Mouse (Mus musculus) MEL (cell line): ENCODE results near the gene Ccdc105.

Source experiments
- CTCF ChIP-seq, 3 experiments: IDR thresholded peaks in 2 of 3; conservative IDR thresholded peaks in 1 of 3; 2 replicates each; pipeline ENCODE4 v1.5.1; 2011 to 2012; ENCODE audit warnings: low read length in 3 of 3, low read depth in 2 of 3, mild to moderate bottlenecking in 2 of 3, improper control_type of control experiment in 1 of 3, inconsistent platforms in 1 of 3, mixed read lengths in 1 of 3, moderate library complexity in 1 of 3; ENCODE audit not compliant: control insufficient read depth in 1 of 3, insufficient read depth in 1 of 3, poor library complexity in 1 of 3, severe bottlenecking in 1 of 3
- EP300 ChIP-seq, 2 experiments: IDR thresholded peaks; 2 replicates each; pipeline ENCODE4 v1.6.1; 2011; ENCODE audit warnings: improper control_type of control experiment in 2 of 2, low read length in 2 of 2, low read depth in 1 of 2, mild to moderate bottlenecking in 1 of 2
- GATA1 ChIP-seq: IDR thresholded peaks from 2 replicates; pipeline ENCODE4 v1.6.1; 2011; ENCODE audit warnings: low read depth, low read length, improper control_type of control experiment
- KAT2A ChIP-seq: conservative IDR thresholded peaks from 2 replicates; pipeline ENCODE4 v1.6.1; 2012; ENCODE audit warnings: low read depth, low read length, improper control_type of control experiment, inconsistent platforms
- NELFE ChIP-seq: IDR thresholded peaks from 2 replicates; pipeline ENCODE4 v1.6.1; 2011; ENCODE audit warnings: low read depth, low read length, improper control_type of control experiment
- POLR2A ChIP-seq, 2 experiments: IDR thresholded peaks; 2 replicates each; pipeline ENCODE4 v1.6.1; 2011 to 2012; ENCODE audit warnings: low read length in 2 of 2, mild to moderate bottlenecking in 2 of 2, control low read depth in 1 of 2, improper control_type of control experiment in 1 of 2, low read depth in 1 of 2, moderate library complexity in 1 of 2; ENCODE audit not compliant: control insufficient read depth in 1 of 2, insufficient read depth in 1 of 2, poor library complexity in 1 of 2

GRCm38 (mm10) chr10:78765570-78765969 lies 12.7 kb upstream of the Ccdc105 start:
- TF ChIP-seq KAT2A (no peak), CTCF (IDR thresholded peaks at IDR 0.05 in 2 of 3, conservative IDR thresholded peaks at IDR 0.05 in 1 of 3; ENCODE audit: control insufficient read depth in 1 of 3, insufficient read depth in 1 of 3, low read depth in 2 of 3, low read length in 3 of 3, poor library complexity in 1 of 3, severe bottlenecking in 1 of 3) (no peak), EP300 (IDR thresholded peaks at IDR 0.05; ENCODE audit: low read depth in 1 of 2, low read length in 2 of 2) (no peak), GATA1 (no peak), POLR2A (IDR thresholded peaks at IDR 0.05; ENCODE audit: control insufficient read depth in 1 of 2, insufficient read depth in 1 of 2, low read depth in 1 of 2, low read length in 2 of 2, poor library complexity in 1 of 2) (no peak), NELFE (no peak)
